Mouse (Mus musculus) spleen, postnatal 36 days (tissue): ENCODE results near the gene Ndufa13.

Experiments
- DNase-seq, 2 experiments: peaks; one replicate each; pipeline ENCODE4 v3.0.0; 2022; ENCODE audit warnings: low spot score in 2 of 2, mixed read lengths in 1 of 2

Ndufa13 gene

GRCm38 (mm10) chr8:69907106-69907505, 4.7 kb upstream of the Ndufa13 start:
- no peak for DNase-seq

DNA sequence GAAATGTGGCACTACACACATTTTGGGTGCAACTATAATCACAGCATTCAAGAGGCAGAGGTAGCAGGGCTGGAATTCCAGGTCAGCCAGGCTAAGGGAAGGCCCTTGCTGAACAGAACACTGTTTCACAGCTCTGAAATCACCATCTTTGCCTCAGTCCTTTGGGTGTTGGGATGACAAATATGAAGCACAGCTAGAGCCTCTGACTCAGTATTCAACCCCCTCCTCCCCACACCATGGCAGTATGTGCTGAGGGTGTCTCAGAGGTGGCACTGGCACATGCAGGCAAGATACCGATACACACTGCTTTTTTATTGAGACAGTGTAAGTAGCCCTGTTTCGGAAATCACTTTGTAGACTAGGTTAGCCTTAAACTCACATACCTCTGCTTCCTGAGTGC, 3.9 kb upstream of the Ndufa13 start:
- DNase-seq, result no peak

DNA sequence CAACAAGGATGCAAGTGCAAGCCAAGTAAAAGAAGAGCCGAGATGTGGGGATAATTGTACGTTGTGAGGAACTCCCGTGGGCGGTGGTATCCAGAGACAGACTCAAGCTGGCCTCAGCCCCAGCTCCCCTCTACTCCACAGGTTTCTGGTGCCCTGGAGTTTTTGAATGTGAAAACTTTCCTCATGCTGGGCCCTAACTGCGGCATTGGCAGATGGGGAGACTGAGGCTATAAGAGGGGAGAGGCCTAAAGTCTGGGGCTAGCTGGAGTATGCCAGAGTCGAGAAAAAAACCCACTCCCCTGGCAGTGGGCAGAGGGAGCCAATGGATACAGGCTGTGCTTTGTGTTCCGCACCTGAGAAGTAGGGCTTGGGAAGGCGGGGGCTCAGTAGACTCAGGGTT, 1.7 kb upstream of the Ndufa13 start:
- DNase-seq, result no peak

- peak; percentile 97 to 98 for DNase-seq
Observed at GRCm38 (mm10) chr8:69903063-69903542, 745 bp upstream of the Ndufa13 start.

- peak; percentile 94 for DNase-seq
Observed at GRCm38 (mm10) chr8:69901484-69902162, 735 bp downstream of the Ndufa13 start.

GRCm38 (mm10) chr8:69900895-69901451, 1.4 kb downstream of the Ndufa13 start:
- DNase-seq, result no peak

DNA sequence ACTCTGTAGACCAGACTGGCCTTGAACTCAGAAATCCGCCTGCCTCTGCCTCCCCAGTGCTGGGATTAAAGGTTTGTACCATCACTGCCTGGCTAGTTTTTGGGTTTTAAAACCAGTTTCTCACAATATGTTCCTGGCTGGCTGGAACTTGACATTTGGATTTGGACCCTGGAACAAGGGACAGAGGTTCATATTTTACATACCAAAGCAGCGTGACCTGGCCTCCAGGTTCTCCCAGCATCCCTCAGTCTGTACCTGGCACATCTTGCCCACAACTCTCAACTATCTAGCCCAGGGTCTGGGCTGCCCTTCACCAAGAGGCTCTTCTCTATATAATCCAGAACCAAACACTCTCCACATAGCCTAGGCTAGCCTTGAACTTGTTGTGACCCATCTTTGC, 2.5 kb downstream of the Ndufa13 start:
- DNase-seq, result no peak

GRCm38 (mm10) chr8:69897857-69898256, 4.5 kb downstream of the Ndufa13 start:
- no peak for DNase-seq

DNA sequence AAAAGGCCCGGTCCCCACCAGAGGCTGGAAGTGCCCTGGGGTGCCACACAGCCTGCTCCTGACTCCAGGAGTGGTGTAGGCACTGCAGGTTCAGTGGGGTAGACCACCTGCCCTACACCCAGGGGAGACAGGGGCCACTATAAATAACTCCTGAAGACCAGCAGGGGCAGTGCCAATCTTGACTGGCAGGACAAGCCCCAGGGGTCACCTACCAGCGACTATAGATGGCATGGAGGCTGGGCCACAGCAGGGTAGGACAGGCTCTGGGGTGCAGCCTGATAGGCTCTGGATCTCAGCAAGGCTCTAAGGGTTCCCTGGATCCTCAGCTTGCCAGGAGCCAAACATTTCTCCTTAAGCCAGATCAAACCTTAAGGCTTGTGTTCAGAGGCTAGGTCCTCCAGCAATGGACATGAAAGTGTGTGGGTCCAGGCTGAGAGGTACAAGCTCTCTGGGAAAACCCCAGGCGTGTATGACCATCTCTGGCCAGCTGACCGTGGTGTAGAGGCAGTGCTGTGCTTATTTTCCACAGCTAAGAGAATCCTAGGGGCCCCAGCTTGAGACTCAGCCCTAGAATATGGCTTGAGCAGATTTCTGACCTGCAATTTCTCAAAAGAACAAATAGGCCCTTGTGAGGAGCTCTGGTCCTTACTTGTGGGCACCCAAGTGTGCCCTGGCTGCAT, 6.4 kb downstream of the Ndufa13 start:
- DNase-seq, result no peak

GRCm38 (mm10) chr8:69894836-69895332, 7.5 kb downstream of the Ndufa13 start:
- no peak for DNase-seq

- DNase-seq, result peak in 1 of 2 experiments; percentile 34
Observed at GRCm38 (mm10) chr8:69893863-69894262, 8.5 kb downstream of the Ndufa13 start.

DNA sequence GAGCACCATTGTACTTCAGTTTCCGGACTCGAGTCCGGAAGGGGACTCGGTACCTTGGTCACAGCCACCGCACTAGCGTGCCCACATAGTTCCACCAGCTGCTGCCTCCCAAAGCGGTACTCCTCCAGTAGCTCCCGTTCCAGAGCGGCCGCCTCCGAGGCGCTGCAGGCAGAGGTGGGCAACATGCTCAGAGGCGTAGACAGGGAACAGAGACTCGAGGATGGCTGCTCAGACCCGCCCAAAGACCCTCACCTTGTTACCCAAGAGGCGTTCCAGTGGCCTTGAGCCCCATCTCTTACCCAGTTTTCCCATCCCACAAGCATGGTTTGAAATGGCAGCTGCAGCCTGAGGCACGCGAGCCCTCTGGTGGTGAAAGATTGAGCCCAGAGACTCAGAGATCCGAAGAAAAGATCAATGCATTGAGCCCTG, 11.5 kb downstream of the Ndufa13 start:
- DNase-seq, result no peak

DNA sequence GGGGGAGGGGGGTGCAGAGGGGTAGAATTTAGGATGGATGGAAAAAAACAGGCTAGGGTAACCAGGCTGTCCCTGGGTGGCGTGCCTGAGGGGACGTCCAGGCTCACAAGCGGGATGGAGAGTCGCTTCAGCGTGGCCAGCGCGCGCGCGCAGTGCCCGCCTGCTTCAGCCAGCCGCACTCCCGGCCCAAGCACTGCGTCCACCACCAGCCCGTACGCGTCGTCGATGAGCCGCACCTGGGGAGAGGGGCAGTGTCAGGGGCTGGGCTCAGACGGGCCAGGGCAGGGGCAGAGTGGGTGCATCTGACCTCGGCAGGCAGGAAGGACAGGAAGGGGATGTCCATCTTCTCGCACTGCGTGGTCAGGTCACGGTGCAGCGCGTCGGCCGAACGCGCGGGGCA, 13.5 kb downstream of the Ndufa13 start:
- DNase-seq, result no peak

GRCm38 (mm10) chr8:69888244-69888866, 14.0 kb downstream of the Ndufa13 start:
- no peak for DNase-seq

DNA sequence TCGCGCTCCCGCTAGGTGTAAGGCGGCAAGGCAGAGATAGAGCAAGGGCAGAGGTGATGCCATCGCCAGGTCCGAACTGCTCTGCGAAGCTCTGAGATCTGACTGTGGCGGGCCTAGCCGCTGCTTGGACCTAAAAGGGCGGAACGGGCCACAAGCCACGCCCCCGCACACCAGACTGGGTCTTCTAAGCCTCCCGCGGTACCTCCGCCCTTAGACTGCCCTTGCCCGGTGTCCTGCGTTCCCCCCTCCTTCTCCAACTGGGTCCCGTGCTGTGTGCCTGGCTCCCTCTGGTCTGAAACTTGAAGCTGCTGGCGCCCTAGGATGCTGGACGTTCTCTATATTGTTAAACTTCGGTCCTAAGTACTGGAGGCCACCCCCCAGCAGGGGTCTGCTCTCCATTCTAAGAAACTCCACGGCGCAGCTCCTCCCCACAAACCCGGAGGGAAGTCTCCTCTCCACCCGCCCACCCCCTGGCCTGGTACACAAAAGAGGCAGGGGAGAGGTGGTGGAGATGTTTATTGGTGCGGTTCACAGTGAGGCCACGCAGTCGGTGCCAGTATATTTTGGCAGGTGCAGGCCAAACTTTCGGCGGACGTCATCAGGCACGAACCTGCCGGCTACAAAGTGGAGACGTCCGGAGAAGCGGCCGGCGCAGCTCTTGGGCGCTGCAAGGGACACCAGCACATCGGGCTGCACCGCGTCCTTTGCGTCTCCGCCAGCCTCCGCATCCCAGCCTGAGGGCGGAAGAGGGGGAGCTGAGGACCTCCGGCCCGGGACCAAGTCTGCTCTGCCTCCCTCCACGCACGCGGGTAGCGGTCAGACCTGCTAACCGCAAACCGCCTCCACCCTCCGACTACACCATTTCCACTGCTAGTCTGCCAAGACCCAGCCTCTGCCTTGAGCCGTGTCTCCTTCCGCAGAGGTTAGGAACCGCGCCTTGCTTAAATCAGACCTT, 14.8 kb downstream of the Ndufa13 start, which contains the start of gene Cilp2:
Cilp2 (minus strand) TSS at position 399 of the 955 bp plus-strand sequence.
- DNase-seq, result peak; percentile 48 to 55

DNA sequence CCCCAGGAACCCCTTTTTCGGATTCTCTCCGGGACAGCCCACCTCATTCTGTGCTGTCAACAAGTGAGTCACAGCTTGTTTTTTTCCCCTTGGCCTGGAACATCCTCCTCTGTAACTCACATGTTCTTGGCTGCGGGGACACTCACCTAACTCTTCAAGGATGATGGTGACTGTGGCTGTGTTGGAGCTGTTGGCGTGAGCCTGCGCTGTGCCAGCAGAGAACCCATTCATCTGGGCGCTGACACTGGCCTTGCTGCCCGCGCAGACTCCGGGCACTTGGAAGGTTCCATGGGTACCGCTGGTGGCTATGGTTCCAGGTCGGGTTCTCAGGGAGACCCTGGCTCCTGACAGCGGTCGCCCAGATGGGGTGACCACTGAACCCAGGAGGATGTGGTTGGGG, 18.2 kb downstream of the Ndufa13 start:
- no peak for DNase-seq

GRCm38 (mm10) chr8:69882833-69883600, 19.3 kb downstream of the Ndufa13 start:
- DNase-seq, result no peak

DNA sequence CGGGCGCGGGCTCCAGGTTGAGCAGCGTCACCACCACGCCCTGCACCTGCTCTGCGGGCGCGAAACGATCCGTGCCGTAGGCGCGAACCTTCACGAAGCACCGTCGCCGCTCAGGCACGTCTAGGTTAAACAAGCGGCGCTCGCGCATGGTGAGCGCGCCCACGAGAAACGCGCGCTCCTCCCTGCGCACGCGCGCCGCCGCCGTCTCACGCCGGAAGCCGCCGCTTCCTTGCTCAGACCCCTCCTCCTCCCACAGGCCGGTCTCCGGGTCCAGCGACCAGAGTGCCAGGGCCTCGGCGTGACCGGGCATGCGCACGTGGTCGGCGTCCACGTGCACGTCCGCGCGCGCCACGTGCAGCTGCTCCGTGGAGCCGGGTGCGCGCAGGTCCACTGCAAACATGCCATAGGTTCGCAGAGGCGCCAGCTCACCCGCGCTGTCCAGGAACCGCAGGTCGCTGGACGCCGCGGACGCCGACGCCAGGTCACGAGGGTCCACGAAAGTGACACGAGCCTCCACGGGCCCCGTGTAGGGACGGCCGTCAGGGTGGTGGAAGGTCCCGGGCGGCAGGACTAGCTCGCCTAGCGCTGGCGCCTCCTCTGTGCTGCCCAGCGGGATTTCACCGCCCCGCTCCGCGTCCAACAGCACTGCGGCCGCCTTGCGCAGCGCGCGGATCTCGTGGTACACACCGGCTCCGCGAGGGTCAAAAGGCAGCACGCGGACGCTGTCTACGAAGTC, 20.2 kb downstream of the Ndufa13 start:
- no peak for DNase-seq

DNA sequence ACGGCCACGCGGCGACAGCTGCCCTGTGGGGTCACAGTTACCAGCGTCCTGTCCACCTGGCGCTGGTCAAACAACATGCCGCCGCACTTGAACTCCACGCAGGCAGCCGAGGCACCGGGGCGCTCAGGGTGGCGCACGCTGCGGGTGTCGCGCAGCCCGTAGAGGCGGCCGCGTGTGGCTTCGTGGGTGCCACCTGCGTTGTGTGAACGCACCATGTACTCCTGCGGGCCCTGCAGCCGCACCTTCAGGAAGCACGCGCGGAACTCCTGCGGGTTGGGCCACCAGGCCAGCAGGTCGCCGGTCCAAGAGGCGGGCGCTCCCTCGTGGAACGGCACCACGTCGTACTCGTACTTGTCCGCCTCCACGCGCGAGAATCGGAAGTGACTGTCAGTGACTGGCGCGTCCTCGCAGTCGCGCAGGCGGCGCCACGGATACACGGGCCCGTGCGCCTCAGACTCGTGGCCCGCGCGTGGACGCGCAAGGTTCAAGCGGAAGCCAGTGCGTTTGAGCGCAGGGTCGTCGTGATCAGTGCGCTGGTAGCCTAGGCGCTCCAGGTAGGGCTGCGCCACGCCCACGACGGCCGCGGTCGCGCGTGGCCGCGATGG, 21.0 kb downstream of the Ndufa13 start:
- DNase-seq, result no peak
